In the genomic region with DNA sequence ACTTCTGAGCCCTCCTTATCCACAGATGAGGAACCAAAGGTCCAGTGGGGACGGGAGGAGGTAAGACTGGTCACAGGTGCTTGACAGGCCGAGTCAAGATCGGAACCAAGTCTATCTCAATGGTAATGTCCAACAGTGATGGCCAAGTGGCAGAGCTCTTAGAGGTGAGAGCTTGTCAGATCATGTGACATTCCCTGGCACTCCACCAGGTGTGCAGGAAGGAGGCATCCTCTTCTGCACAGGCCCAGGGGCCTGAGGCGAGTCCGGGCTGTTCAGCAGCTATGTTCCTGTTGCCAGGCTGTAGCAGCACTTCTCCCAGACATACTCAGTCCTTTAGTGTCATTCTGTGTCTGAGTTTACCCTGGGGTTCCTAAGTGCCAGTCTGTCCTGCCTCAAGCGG, we compare ENCODE assay signal across 16 mouse cellular contexts. TPM values are rescaled to one million over a fixed set of nuclear protein-coding genes. Genes with fewer than 3 reads are reported as not detected.
DNase-seq lines count a peak whose midpoint lies in the region; ATAC-seq and TF ChIP-seq lines count a peak whose summit lies in the region.
"Had no signal": no experiment of that assay in that cellular context is flagged by ENCODE, and none has a peak within 500 bp of the region (broad histone marks: within the 10 kb centered on the region; RNA-seq: fewer than 3 reads in every experiment).

No protein-coding gene starts in this region.

- H3K4me3 ChIP-seq in heart, embryonic 12.5 days: no peak overlapping the region
- no peak overlapping the region for H3K4me3 ChIP-seq in kidney, embryonic 16.5 days (ENCODE audit: low read length)
- H3K4me3 ChIP-seq in intestine, postnatal 0 days (ENCODE audit: low read depth, low read length): no peak overlapping the region
- H3K4me3 ChIP-seq: embryonic facial prominence, embryonic 10.5 days; forebrain, embryonic 13.5 days; heart, embryonic 13.5 days had no signal

- H3K27me3 ChIP-seq in heart, embryonic 12.5 days (replicated peaks): no peaks in the 10 kb centered on the region
- H3K27me3 ChIP-seq in kidney, embryonic 16.5 days (ENCODE audit: insufficient read depth, low read length): no peaks in the 10 kb centered on the region
- H3K27me3 ChIP-seq in intestine, postnatal 0 days (replicated peaks; ENCODE audit: control insufficient read depth, insufficient read depth, low read length): no peaks in the 10 kb centered on the region
- H3K27me3 ChIP-seq: forebrain, embryonic 13.5 days; heart, embryonic 13.5 days had no signal

- peak; percentile 79 for DNase-seq in heart, adult 11 months
- DNase-seq in kidney, adult 8-10 months: peak; percentile 34 to 59
- DNase-seq in brain, adult 2 months (ENCODE audit: low read depth, low spot score): peak; percentile 16
- DNase-seq in kidney, postnatal 36 days: peak; percentile 36 to 73
- DNase-seq: adrenal gland, postnatal 10 days; cerebellum, adult 11-12 months; cerebellum, postnatal 10 days; forebrain, postnatal 0 days; gastrocnemius, postnatal 14 days; heart, postnatal 36 days had no signal

- H3K4me2 ChIP-seq in heart, embryonic 12.5 days: no peak overlapping the region
- H3K4me2 ChIP-seq in kidney, embryonic 16.5 days (replicated peaks; ENCODE audit: low read depth, low read length): no peak overlapping the region
- H3K4me2 ChIP-seq in intestine, postnatal 0 days (replicated peaks; ENCODE audit: low read depth): no peak overlapping the region
- H3K4me2 ChIP-seq: forebrain, embryonic 13.5 days; heart, embryonic 13.5 days had no signal

- ATAC-seq in heart, embryonic 12.5 days (ENCODE audit: insufficient number of reproducible peaks, low FRiP score): no peak
- ATAC-seq in kidney, embryonic 16.5 days (ENCODE audit: low FRiP score, low TSS enrichment): no peak
- no peak for ATAC-seq in intestine, postnatal 0 days
- ATAC-seq: forebrain, embryonic 13.5 days; forebrain, postnatal 0 days had no signal

- no peak for TF ChIP-seq CTCF in intestine, postnatal 0 days (IDR thresholded peaks at IDR 0.05; ENCODE audit: low read depth)

- peaks cover 62% of the 10 kb centered on the region for H3K36me3 ChIP-seq in heart, embryonic 12.5 days
- H3K36me3 ChIP-seq in kidney, embryonic 16.5 days (ENCODE audit: insufficient read depth, low read length): peaks cover 46% of the 10 kb centered on the region
- H3K36me3 ChIP-seq in intestine, postnatal 0 days (ENCODE audit: control insufficient read depth, insufficient read depth): peaks cover 50% of the 10 kb centered on the region

- H3K9me3 ChIP-seq in heart, embryonic 12.5 days (replicated peaks): no peaks in the 10 kb centered on the region
- no peaks in the 10 kb centered on the region for H3K9me3 ChIP-seq in kidney, embryonic 16.5 days (ENCODE audit: low read length)
- H3K9me3 ChIP-seq in intestine, postnatal 0 days (ENCODE audit: control insufficient read depth): no peaks in the 10 kb centered on the region
- H3K9me3 ChIP-seq: embryonic facial prominence, embryonic 10.5 days; forebrain, embryonic 13.5 days; heart, embryonic 13.5 days had no signal

- H3K9ac ChIP-seq in heart, embryonic 12.5 days: no peak overlapping the region
- no peak overlapping the region for H3K9ac ChIP-seq in kidney, embryonic 16.5 days (replicated peaks; ENCODE audit: low read length)
- no peak overlapping the region; the same call in 1 of the 2 replicates for H3K9ac ChIP-seq in intestine, postnatal 0 days (ENCODE audit: low read depth, low read length)
- H3K9ac ChIP-seq: forebrain, embryonic 13.5 days; forebrain, postnatal 0 days; heart, embryonic 13.5 days had no signal

- peaks cover 11% of the 10 kb centered on the region for H3K4me1 ChIP-seq in heart, embryonic 12.5 days (replicated peaks)
- H3K4me1 ChIP-seq in kidney, embryonic 16.5 days (ENCODE audit: insufficient read depth, low read length): peaks cover 11% of the 10 kb centered on the region
- H3K4me1 ChIP-seq in intestine, postnatal 0 days (replicated peaks; ENCODE audit: control insufficient read depth, insufficient read depth, low read length): no peaks in the 10 kb centered on the region

- 87% methylated on average over 6 of the region's 6 CpGs for WGBS in heart, embryonic 12.5 days
- 92% methylated on average over 6 of the region's 6 CpGs for WGBS in kidney, embryonic 16.5 days
- 92% methylated on average over 6 of the region's 6 CpGs for WGBS in intestine, postnatal 0 days

- H3K27ac ChIP-seq in heart, embryonic 12.5 days (ENCODE audit: poor library complexity, severe bottlenecking): no peak overlapping the region
- H3K27ac ChIP-seq in kidney, embryonic 16.5 days (ENCODE audit: low read length): no peak overlapping the region
- no peak overlapping the region for H3K27ac ChIP-seq in intestine, postnatal 0 days (ENCODE audit: low read depth, low read length)
- H3K27ac ChIP-seq: embryonic facial prominence, embryonic 10.5 days; forebrain, embryonic 13.5 days; heart, embryonic 13.5 days had no signal

RNA-seq across cellular contexts. Expression of a gene that starts 46.2 kb away (rescaled TPM):
- polyA plus RNA-seq in heart, embryonic 12.5 days (2016; fragmentation: Nextera tagmentation; extraction: Ambion mirVana): 6.7 and 8.5 TPM in 2 replicates
- 7.7 and 8.1 TPM in 2 replicates for polyA plus RNA-seq in kidney, embryonic 16.5 days (2015; fragmentation: Nextera tagmentation; extraction: Ambion mirVana)
- polyA plus RNA-seq in intestine, postnatal 0 days (2015; fragmentation: Nextera tagmentation; extraction: Ambion mirVana): 2.8 and 4.2 TPM in 2 replicates

RNA-seq across cellular contexts. Expression of a gene that starts 46.3 kb away (rescaled TPM):
- polyA plus RNA-seq in heart, embryonic 12.5 days (2016; fragmentation: Nextera tagmentation; extraction: Ambion mirVana): 79.7 and 81.3 TPM in 2 replicates
- polyA plus RNA-seq in kidney, embryonic 16.5 days (2015; fragmentation: Nextera tagmentation; extraction: Ambion mirVana): 94.7 and 102 TPM in 2 replicates
- 71.8 and 76.0 TPM in 2 replicates for polyA plus RNA-seq in intestine, postnatal 0 days (2015; fragmentation: Nextera tagmentation; extraction: Ambion mirVana)

Comparison
In these comparisons a context has a peak if more than half of its experiments do, and no peak if none do; other contexts are left out.
1. DNase-seq: peak in every context shown above with its lines; median percentile 79 in heart, adult 11 months; 54 in kidney, postnatal 36 days; 46 in kidney, adult 8-10 months; 16 in brain, adult 2 months.